Mouse (Mus musculus): Measurements from ENCODE around the gene Ctnna3.

- TF ChIP-seq CTCF (IDR thresholded peaks at IDR 0.05; ENCODE audit: low read depth) (no peak), EP300 (IDR thresholded peaks at IDR 0.05; ENCODE audit: low read depth) (no peak)
Observed at GRCm38 (mm10) chr10:64483281-64483680, 1053.4 kb downstream of the Ctnna3 start.
